Mouse (Mus musculus): ENCODE measurements around the gene Il10. TPM values are rescaled to one million over a fixed set of nuclear protein-coding genes. Genes with fewer than 3 reads are reported as not detected.

The Il10 gene
- polyA plus RNA-seq, 1 experiment = not detected

DNA sequence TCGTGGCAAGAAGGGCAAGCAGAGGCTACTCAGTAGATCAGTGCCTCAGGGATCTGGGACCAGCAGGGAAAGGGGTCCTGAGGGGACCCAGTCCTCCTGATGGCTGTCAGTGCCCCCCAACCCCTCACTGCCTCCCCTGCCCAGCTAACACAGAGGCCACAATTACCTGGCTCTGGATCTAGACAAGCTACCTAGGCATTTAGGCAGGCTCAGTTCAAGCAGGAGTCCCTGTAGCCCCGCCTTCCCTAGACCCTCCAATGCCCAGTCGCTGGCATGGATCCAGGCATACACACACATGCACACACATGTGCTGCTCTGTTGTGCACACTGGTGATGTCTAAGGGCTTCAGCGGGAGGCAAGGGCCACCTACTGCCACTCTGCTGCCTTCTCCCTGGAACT is 34.6 kb downstream of the Il10 start:
- peaks cover 9% of the 10 kb centered on the region; the same call in 1 of the 2 replicates for H3K4me1 ChIP-seq (ENCODE audit: control insufficient read depth, insufficient read depth, insufficient read length, low read length)
- H3K4me3 ChIP-seq (ENCODE audit: low read depth, low read length) = no peak overlapping the region
- peaks cover 37% of the 10 kb centered on the region for H3K36me3 ChIP-seq (ENCODE audit: control insufficient read depth, insufficient read depth, low read length)
- H3K27me3 ChIP-seq (ENCODE audit: control insufficient read depth, insufficient read depth, low read length) = no peaks in the 10 kb centered on the region
- WGBS = 84% methylated on average over 4 of the region's 4 CpGs
- TF ChIP-seq CTCF (IDR thresholded peaks at IDR 0.05; ENCODE audit: extremely low read depth, insufficient read length, insufficient replicate concordance, low read depth, low read length) = no peak
- no peak for TF ChIP-seq POLR2A (IDR thresholded peaks at IDR 0.05; ENCODE audit: low read depth, low read length)
- no peak overlapping the region for H3K27ac ChIP-seq (ENCODE audit: insufficient read depth, low read depth, low read length)

DNA sequence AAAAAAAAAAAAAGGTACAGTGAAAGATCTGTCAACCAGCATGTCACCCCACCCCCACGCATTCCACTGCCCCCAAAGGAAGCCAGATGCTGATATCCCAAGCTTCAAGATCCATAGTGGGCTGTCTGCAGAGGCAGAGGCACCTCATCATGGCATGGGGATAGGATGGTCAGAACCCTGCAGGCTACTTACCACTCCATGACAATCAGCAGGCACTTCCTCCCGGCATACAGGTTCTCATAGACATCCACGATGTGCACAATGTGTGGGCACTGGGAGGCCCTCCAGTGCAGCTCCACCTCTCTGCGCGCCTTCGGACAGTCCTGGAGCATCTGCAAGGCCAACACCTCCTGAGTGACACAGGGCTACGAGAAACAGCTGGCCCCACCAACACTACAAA is 38.8 kb downstream of the Il10 start:
- H3K4me1 ChIP-seq (ENCODE audit: control insufficient read depth, insufficient read depth, insufficient read length, low read length) = peaks cover 2% of the 10 kb centered on the region; the same call in 1 of the 2 replicates
- H3K27me3 ChIP-seq (ENCODE audit: control insufficient read depth, insufficient read depth, low read length) = no peaks in the 10 kb centered on the region
- no peak overlapping the region for H3K4me3 ChIP-seq (ENCODE audit: low read depth, low read length)
- H3K36me3 ChIP-seq (ENCODE audit: control insufficient read depth, insufficient read depth, low read length) = peaks cover 37% of the 10 kb centered on the region
- TF ChIP-seq CTCF (IDR thresholded peaks at IDR 0.05; ENCODE audit: extremely low read depth, insufficient read length, insufficient replicate concordance, low read depth, low read length) (no peak), POLR2A (IDR thresholded peaks at IDR 0.05; ENCODE audit: low read depth, low read length) (no peak)
- 88% methylated on average over 7 of the region's 7 CpGs for WGBS
- no peak overlapping the region for H3K27ac ChIP-seq (ENCODE audit: insufficient read depth, low read depth, low read length)

DNA sequence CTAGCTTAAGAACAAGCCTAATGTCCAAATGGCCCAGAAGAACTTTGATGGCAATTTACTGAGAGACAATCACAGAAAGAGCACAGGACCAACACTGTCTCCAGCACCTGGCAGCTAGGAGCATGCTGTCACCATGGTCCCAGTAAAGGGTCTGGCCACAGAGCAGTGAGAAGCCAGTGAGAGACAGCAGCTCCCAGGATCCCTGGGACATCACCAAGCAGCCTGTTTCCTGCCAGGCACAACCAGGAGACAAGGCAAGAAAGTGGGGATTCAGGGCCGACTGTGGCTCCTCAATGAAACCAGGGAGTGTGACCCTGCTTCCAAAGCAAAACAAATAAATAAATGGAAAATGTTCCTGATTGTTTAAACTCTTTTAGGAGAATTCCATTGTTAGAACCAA is 39.8 kb downstream of the Il10 start:
- H3K4me1 ChIP-seq (ENCODE audit: control insufficient read depth, insufficient read depth, insufficient read length, low read length) = peaks cover 5% of the 10 kb centered on the region; the same call in 1 of the 2 replicates
- no peak overlapping the region for H3K27ac ChIP-seq (ENCODE audit: insufficient read depth, low read depth, low read length)
- TF ChIP-seq POLR2A (IDR thresholded peaks at IDR 0.05; ENCODE audit: low read depth, low read length) (no peak), CTCF (IDR thresholded peaks at IDR 0.05; ENCODE audit: extremely low read depth, insufficient read length, insufficient replicate concordance, low read depth, low read length) (no peak)
- H3K4me3 ChIP-seq (ENCODE audit: low read depth, low read length) = no peak overlapping the region
- WGBS = 77% methylated on average over 1 of the region's 1 CpGs
- peaks cover 29% of the 10 kb centered on the region for H3K36me3 ChIP-seq (ENCODE audit: control insufficient read depth, insufficient read depth, low read length)
- H3K27me3 ChIP-seq (ENCODE audit: control insufficient read depth, insufficient read depth, low read length) = no peaks in the 10 kb centered on the region

DNA sequence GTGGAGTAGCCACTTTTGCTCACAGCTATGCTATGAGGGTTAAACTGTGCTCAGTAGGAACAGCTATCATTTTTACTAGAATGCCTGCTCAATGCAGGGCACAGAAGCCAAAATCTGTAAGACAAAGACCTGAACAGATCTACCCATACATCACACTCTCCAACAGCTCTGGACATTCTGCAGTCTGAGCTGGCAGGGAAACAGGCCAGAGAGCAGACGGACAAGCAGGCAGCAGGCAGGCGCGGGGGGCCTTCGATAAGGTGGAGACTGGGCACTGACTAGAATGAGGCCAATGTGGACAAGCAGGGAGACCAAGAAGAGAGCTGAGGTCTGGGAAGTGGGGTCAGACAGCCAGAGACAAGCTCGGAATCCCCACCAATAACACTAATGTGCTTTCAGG is 40.2 kb downstream of the Il10 start:
- no peak overlapping the region for H3K4me3 ChIP-seq (ENCODE audit: low read depth, low read length)
- H3K27ac ChIP-seq (ENCODE audit: insufficient read depth, low read depth, low read length) = no peak overlapping the region
- H3K4me1 ChIP-seq (ENCODE audit: control insufficient read depth, insufficient read depth, insufficient read length, low read length) = peaks cover 5% of the 10 kb centered on the region; the same call in 1 of the 2 replicates
- peaks cover 25% of the 10 kb centered on the region for H3K36me3 ChIP-seq (ENCODE audit: control insufficient read depth, insufficient read depth, low read length)
- TF ChIP-seq CTCF (IDR thresholded peaks at IDR 0.05; ENCODE audit: extremely low read depth, insufficient read length, insufficient replicate concordance, low read depth, low read length) = no peak
- no peak for TF ChIP-seq POLR2A (IDR thresholded peaks at IDR 0.05; ENCODE audit: low read depth, low read length)
- H3K27me3 ChIP-seq (ENCODE audit: control insufficient read depth, insufficient read depth, low read length) = no peaks in the 10 kb centered on the region
- WGBS = 91% methylated on average over 5 of the region's 5 CpGs

DNA sequence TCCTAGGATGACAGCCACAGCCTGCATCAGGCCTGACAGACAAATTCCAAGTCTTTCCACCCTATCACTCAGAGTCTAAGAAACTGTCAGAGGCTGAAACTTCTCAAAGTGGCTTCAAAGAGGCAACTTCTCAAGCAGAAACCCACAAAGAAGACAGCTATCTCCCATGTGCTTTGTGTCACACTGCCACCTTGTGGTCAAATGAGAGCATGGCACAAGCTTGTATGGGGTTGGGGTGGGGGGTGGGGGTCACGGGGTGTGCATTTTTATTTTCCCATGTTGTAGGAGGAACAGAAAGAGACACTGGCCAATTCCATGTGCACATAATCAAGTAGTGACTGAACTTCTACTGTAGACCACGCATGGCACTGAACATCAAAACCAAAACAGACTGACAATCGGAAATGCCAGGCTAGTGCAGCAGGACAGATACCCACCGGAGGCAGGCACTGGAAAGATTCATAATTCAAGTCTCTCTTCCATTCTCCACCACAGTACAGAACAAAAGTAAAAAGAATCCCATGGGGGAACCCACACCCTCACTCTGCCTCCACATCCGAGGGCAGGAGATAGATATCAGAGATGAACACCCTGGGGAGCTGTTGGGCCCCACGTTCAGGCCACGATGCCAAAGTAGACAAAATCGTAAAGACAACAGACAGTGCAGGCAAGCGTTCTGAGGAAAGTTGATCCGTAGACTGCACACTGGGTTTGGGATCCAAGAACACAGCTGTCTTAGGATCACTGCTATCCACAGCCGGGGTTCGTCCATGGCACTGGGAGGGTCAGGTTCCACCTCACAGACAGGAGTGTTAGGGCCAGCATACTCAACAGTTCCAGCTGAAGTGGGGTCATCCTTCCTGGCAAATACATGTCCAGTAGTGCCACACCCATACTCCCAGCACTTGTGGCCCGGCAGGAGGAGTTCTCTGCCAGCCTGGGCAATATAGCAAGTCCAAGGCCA is 40.9 kb downstream of the Il10 start:
- no peak overlapping the region for H3K27ac ChIP-seq (ENCODE audit: insufficient read depth, low read depth, low read length)
- TF ChIP-seq POLR2A (IDR thresholded peaks at IDR 0.05; ENCODE audit: low read depth, low read length) (no peak), CTCF (IDR thresholded peaks at IDR 0.05; ENCODE audit: extremely low read depth, insufficient read length, insufficient replicate concordance, low read depth, low read length) (peak; percentile 85; the same call in 1 of the 2 replicates)
- H3K4me3 ChIP-seq (ENCODE audit: low read depth, low read length) = no peak overlapping the region
- H3K27me3 ChIP-seq (ENCODE audit: control insufficient read depth, insufficient read depth, low read length) = no peaks in the 10 kb centered on the region
- H3K36me3 ChIP-seq (ENCODE audit: control insufficient read depth, insufficient read depth, low read length) = peaks cover 18% of the 10 kb centered on the region
- 52% methylated on average over 13 of the region's 13 CpGs for WGBS
- H3K4me1 ChIP-seq (ENCODE audit: control insufficient read depth, insufficient read depth, insufficient read length, low read length) = peaks cover 5% of the 10 kb centered on the region; the same call in 1 of the 2 replicates

DNA sequence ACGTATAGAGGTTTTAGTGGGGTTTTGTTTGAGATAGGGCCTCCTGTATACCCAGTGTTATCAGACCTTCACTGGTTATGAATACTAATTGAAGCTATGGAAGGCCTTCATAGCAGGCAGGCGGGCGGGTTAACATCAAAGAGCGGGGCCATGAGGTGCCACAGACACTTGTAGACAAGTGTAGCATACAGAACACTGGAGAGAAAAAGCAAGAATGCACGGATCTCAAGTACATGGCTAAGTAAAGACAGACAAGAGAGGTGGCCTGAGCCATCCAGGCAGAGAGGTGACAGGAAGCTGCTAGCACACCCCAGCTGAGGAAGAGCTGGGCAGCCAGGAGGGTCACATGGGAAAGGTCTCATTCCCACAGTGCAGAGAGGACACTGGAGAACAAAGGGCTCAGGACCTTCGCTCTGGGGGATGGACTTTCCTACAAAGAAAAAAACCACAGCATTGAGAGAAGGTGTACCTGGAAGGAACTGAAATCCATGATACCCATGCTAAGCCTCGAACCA is 42.2 kb downstream of the Il10 start:
- H3K27ac ChIP-seq (ENCODE audit: insufficient read depth, low read depth, low read length) = no peak overlapping the region
- peaks cover 5% of the 10 kb centered on the region; the same call in 1 of the 2 replicates for H3K4me1 ChIP-seq (ENCODE audit: control insufficient read depth, insufficient read depth, insufficient read length, low read length)
- no peak overlapping the region for H3K4me3 ChIP-seq (ENCODE audit: low read depth, low read length)
- TF ChIP-seq CTCF (IDR thresholded peaks at IDR 0.05; ENCODE audit: extremely low read depth, insufficient read length, insufficient replicate concordance, low read depth, low read length) (no peak), POLR2A (IDR thresholded peaks at IDR 0.05; ENCODE audit: low read depth, low read length) (no peak)
- no peaks in the 10 kb centered on the region for H3K27me3 ChIP-seq (ENCODE audit: control insufficient read depth, insufficient read depth, low read length)
- WGBS = 75% methylated on average over 7 of the region's 7 CpGs
- H3K36me3 ChIP-seq (ENCODE audit: control insufficient read depth, insufficient read depth, low read length) = peaks cover 14% of the 10 kb centered on the region; the same call in 1 of the 2 replicates

DNA sequence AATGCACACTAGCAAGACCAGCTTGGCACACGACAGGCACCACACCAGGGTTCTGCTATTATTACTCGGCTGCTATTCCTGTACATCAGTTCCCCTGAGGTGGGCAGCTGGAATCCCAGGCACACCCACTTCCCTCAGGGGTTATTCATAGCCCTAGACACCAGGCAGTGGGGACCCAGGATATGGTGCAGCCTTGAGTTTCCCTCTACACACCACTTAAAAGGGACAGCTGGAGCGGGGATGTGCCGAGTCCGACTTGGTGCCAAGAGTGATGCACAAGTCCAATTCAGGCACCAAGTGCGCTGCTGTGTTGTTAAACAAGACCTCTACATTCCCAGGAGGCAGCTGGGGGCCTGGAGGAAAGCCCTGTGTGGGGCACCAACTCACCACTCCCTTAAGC is 43.2 kb downstream of the Il10 start:
- no peak for TF ChIP-seq POLR2A (IDR thresholded peaks at IDR 0.05; ENCODE audit: low read depth, low read length)
- TF ChIP-seq CTCF (IDR thresholded peaks at IDR 0.05; ENCODE audit: extremely low read depth, insufficient read length, insufficient replicate concordance, low read depth, low read length) = no peak
- 75% methylated on average over 6 of the region's 6 CpGs for WGBS
- H3K4me1 ChIP-seq (ENCODE audit: control insufficient read depth, insufficient read depth, insufficient read length, low read length) = peaks cover 5% of the 10 kb centered on the region; the same call in 1 of the 2 replicates
- H3K27me3 ChIP-seq (ENCODE audit: control insufficient read depth, insufficient read depth, low read length) = no peaks in the 10 kb centered on the region
- no peak overlapping the region for H3K27ac ChIP-seq (ENCODE audit: insufficient read depth, low read depth, low read length)
- H3K4me3 ChIP-seq (ENCODE audit: low read depth, low read length) = no peak overlapping the region
- peaks cover 4% of the 10 kb centered on the region; the same call in 1 of the 2 replicates for H3K36me3 ChIP-seq (ENCODE audit: control insufficient read depth, insufficient read depth, low read length)

Measured in small intestine, adult 2 months (tissue).